Mouse (Mus musculus): ENCODE data around the gene 1700020A23Rik.

Gene 1700020A23Rik

GRCm38 (mm10) chr2:130451086-130451726 lies 46.1 kb downstream of the 1700020A23Rik start:
- no peak for DNase-seq (ENCODE audit: low spot score)

DNA sequence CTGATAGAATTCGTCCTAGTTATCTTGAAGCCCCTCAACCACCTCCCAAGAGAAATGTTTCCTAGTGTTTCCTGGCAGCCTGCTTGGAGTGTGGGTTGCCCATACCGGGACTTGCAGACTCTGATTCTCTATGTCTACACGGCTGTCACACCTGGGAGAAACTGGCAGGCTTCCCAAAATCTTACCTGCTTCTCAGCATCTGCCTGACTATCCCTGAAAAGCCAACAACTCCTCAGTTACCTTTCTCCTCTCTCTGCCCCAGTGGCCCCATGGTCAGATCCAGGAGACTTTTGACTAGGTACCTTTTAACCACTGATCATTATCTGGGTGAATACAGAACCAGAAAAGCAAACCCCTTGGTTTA lies 46.6 kb downstream of the 1700020A23Rik start:
- DNase-seq (ENCODE audit: low spot score) = no peak

DNA sequence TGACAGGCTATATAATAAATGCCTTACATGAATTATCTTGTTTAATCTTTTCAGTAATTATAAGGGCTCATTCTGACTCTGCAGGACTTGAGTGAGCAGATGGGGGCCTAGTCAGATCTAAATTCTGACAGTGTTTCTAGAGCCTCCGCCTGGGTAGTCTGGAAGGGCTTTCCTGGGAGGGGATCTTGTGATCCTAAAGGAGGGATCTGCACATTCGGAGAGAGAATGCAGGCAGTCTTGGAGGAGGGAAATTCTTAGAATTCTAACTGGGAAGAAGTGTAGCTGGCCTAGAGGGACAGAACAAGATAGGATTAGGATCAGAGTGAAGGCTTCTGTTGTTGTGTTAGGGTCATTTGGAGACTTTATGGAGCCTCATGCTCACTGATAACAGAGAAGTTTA lies 47.2 kb downstream of the 1700020A23Rik start:
- DNase-seq (ENCODE audit: low spot score) = no peak

GRCm38 (mm10) chr2:130453421-130453820 lies 48.4 kb downstream of the 1700020A23Rik start:
- DNase-seq (ENCODE audit: low spot score) = no peak

DNA sequence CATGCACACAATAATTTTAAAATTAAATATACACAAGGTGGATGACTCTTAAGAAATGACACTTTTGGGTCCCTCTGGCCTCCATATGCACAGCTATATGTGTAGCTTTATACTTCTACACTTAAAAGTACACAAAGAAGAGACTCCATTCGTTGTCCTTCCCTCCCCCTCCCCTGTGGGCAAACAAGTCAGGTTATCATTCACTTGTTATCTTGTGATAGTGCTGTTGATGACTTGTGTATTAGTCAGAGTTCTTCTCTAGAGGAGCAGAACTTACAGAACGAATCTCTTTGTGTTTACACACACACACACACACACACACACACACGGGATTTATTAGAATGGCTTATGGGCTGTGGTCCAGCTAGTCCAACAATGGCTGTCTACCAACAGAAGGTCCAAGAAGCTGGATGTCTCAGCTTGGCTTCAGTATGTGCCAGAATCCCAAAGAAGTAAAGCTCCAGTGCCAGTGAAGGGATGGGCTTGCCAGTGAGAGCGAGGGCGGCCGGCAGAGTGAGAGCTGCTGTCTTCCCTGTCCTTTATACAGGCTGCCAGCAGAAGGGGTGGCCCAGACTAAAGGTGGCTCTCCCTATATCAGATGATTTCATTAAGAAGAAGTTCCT lies 49.8 kb downstream of the 1700020A23Rik start:
- DNase-seq (ENCODE audit: low spot score) = no peak
